Mouse (Mus musculus) MEL (cell line): ENCODE data around the gene Scamp2. TPM values are rescaled to one million over a fixed set of nuclear protein-coding genes. Genes with fewer than 3 reads are reported as not detected.
A peak's percentile ranks its signal among the peaks of the same experiment; 100 is the strongest.

Source experiments
- DNase-seq: peaks from one replicate; pipeline ENCODE4 v3.0.0; 2011; ENCODE audit warnings: low read depth, low spot score
- H3K27ac ChIP-seq: 2 replicates; pipeline ENCODE4 v1.5.1; 2012; ENCODE audit warnings: low read depth, mild to moderate bottlenecking, control low read depth, low read length, moderate library complexity; ENCODE audit not compliant: control insufficient read depth
- H3K27me3 ChIP-seq, 2 experiments: fragments of 150-350 bp in 1 of 2; sonication (generic) in 1 of 2; 2 replicates each; pipeline ENCODE4 v1.6.1; 2012; ENCODE audit warnings: low read length in 2 of 2, mild to moderate bottlenecking in 2 of 2, improper control_type of control experiment in 1 of 2, moderate library complexity in 1 of 2; ENCODE audit not compliant: insufficient read depth in 2 of 2, control insufficient read depth in 1 of 2
- H3K36me3 ChIP-seq, 2 experiments: 2 replicates each; pipeline ENCODE4 v1.6.1; 2012 to 2014; ENCODE audit warnings: low read length in 2 of 2, improper control_type of control experiment in 1 of 2, inconsistent platforms in 1 of 2, mild to moderate bottlenecking in 1 of 2; ENCODE audit not compliant: insufficient read depth in 2 of 2, control insufficient read depth in 1 of 2
- H3K4me1 ChIP-seq, 2 experiments: fragments of 150-350 bp in 1 of 2; sonication (generic) in 1 of 2; 2 replicates each; pipeline ENCODE4 v1.6.1; 2012; ENCODE audit warnings: low read length in 2 of 2, improper control_type of control experiment in 1 of 2, mild to moderate bottlenecking in 1 of 2; ENCODE audit not compliant: insufficient read depth in 2 of 2, control insufficient read depth in 1 of 2
- H3K4me3 ChIP-seq, 2 experiments: fragments of 150-350 bp in 1 of 2; sonication (generic) in 1 of 2; 2 replicates each; pipeline ENCODE4 v1.5.1; 2012; ENCODE audit warnings: low read depth in 2 of 2, low read length in 2 of 2, mild to moderate bottlenecking in 2 of 2, moderate library complexity in 2 of 2, control low read depth in 1 of 2, improper control_type of control experiment in 1 of 2; ENCODE audit not compliant: control insufficient read depth in 1 of 2, insufficient read depth in 1 of 2
- H3K79me2 ChIP-seq: 2 replicates; pipeline ENCODE4 v1.6.1; 2012; ENCODE audit warnings: mild to moderate bottlenecking, low read length, moderate library complexity; ENCODE audit not compliant: control insufficient read depth, poor library complexity, insufficient read depth
- H3K9ac ChIP-seq: 2 replicates; pipeline ENCODE4 v1.6.1; 2012; ENCODE audit warnings: low read depth, mild to moderate bottlenecking, control low read depth, low read length, moderate library complexity; ENCODE audit not compliant: control insufficient read depth, poor library complexity, severe bottlenecking
- H3K9me3 ChIP-seq: fragments of 150-350 bp; sonication (generic); replicated peaks from 2 replicates; pipeline ENCODE4 v1.6.1; 2012; ENCODE audit warnings: mild to moderate bottlenecking, low read length, improper control_type of control experiment, moderate library complexity; ENCODE audit not compliant: insufficient read depth
- CHD1 ChIP-seq: IDR thresholded peaks from 2 replicates; pipeline ENCODE4 v1.6.1; 2012; ENCODE audit warnings: low read depth, mild to moderate bottlenecking, inconsistent platforms, low read length, improper control_type of control experiment
- CHD2 ChIP-seq: IDR thresholded peaks from 2 replicates; pipeline ENCODE4 v1.6.1; 2011; ENCODE audit warnings: low read length, improper control_type of control experiment
- CTCF ChIP-seq, 3 experiments: IDR thresholded peaks in 2 of 3; conservative IDR thresholded peaks in 1 of 3; 2 replicates each; pipeline ENCODE4 v1.5.1; 2011 to 2012; ENCODE audit warnings: low read length in 3 of 3, low read depth in 2 of 3, mild to moderate bottlenecking in 2 of 3, improper control_type of control experiment in 1 of 3, inconsistent platforms in 1 of 3, mixed read lengths in 1 of 3, moderate library complexity in 1 of 3; ENCODE audit not compliant: control insufficient read depth in 1 of 3, insufficient read depth in 1 of 3, poor library complexity in 1 of 3, severe bottlenecking in 1 of 3
- E2F4 ChIP-seq: IDR thresholded peaks from 2 replicates; pipeline ENCODE4 v1.6.1; 2011; ENCODE audit warnings: low read depth, low read length, improper control_type of control experiment, borderline replicate concordance
- ELF1 ChIP-seq: IDR thresholded peaks from 2 replicates; pipeline ENCODE4 v1.6.1; 2014; ENCODE audit warnings: low read depth, mild to moderate bottlenecking, inconsistent platforms, low read length, improper control_type of control experiment, moderate library complexity
- ETS1 ChIP-seq: IDR thresholded peaks from 2 replicates; pipeline ENCODE4 v1.6.1; 2012; ENCODE audit warnings: low read depth, mild to moderate bottlenecking, inconsistent platforms, low read length, improper control_type of control experiment, moderate library complexity
- GABPA ChIP-seq: IDR thresholded peaks from 2 replicates; pipeline ENCODE4 v1.6.1; 2012; ENCODE audit warnings: low read depth, mild to moderate bottlenecking, inconsistent platforms, low read length, improper control_type of control experiment, moderate library complexity
- GATA1 ChIP-seq: IDR thresholded peaks from 2 replicates; pipeline ENCODE4 v1.6.1; 2011; ENCODE audit warnings: low read depth, low read length, improper control_type of control experiment
- JUND ChIP-seq: IDR thresholded peaks from 2 replicates; pipeline ENCODE4 v1.6.1; 2011; ENCODE audit warnings: low read depth, mild to moderate bottlenecking, improper control_type of control experiment, low read length
- KAT2A ChIP-seq: conservative IDR thresholded peaks from 2 replicates; pipeline ENCODE4 v1.6.1; 2012; ENCODE audit warnings: low read depth, low read length, improper control_type of control experiment, inconsistent platforms
- MAFK ChIP-seq: IDR thresholded peaks from 2 replicates; pipeline ENCODE4 v1.6.1; 2011; ENCODE audit warnings: low read depth, mild to moderate bottlenecking, low read length, improper control_type of control experiment, borderline replicate concordance
- MAX ChIP-seq: IDR thresholded peaks from 2 replicates; pipeline ENCODE4 v1.6.1; 2011; ENCODE audit warnings: low read length, improper control_type of control experiment
- MAZ ChIP-seq: IDR thresholded peaks from 2 replicates; pipeline ENCODE4 v1.6.1; 2012; ENCODE audit warnings: low read depth, mild to moderate bottlenecking, inconsistent platforms, low read length, improper control_type of control experiment
- MEF2A ChIP-seq: IDR thresholded peaks from 2 replicates; pipeline ENCODE4 v1.6.1; 2014; ENCODE audit warnings: low read depth, mild to moderate bottlenecking, inconsistent platforms, low read length, improper control_type of control experiment; ENCODE audit not compliant: poor library complexity, insufficient replicate concordance, severe bottlenecking; ENCODE audit errors: extremely low read depth
- MXI1 ChIP-seq: IDR thresholded peaks from 2 replicates; pipeline ENCODE4 v1.6.1; 2011; ENCODE audit warnings: mild to moderate bottlenecking, low read depth, low read length, improper control_type of control experiment
- MYB ChIP-seq: IDR thresholded peaks from 2 replicates; pipeline ENCODE4 v1.6.1; 2011; ENCODE audit warnings: mild to moderate bottlenecking, low read depth, low read length, improper control_type of control experiment
- MYC ChIP-seq: IDR thresholded peaks from 2 replicates; pipeline ENCODE4 v1.6.1; 2011; ENCODE audit warnings: low read depth, mild to moderate bottlenecking, low read length, improper control_type of control experiment, moderate library complexity
- NELFE ChIP-seq: IDR thresholded peaks from 2 replicates; pipeline ENCODE4 v1.6.1; 2011; ENCODE audit warnings: low read depth, low read length, improper control_type of control experiment
- POLR2A ChIP-seq, 2 experiments: IDR thresholded peaks; 2 replicates each; pipeline ENCODE4 v1.6.1; 2011 to 2012; ENCODE audit warnings: low read length in 2 of 2, mild to moderate bottlenecking in 2 of 2, control low read depth in 1 of 2, improper control_type of control experiment in 1 of 2, low read depth in 1 of 2, moderate library complexity in 1 of 2; ENCODE audit not compliant: control insufficient read depth in 1 of 2, insufficient read depth in 1 of 2, poor library complexity in 1 of 2
- POLR2AphosphoS2 ChIP-seq: IDR thresholded peaks from 2 replicates; pipeline ENCODE4 v1.6.1; 2011; ENCODE audit warnings: low read length, improper control_type of control experiment
- RCOR1 ChIP-seq: IDR thresholded peaks from 2 replicates; pipeline ENCODE4 v1.6.1; 2012; ENCODE audit warnings: low read depth, mild to moderate bottlenecking, inconsistent platforms, low read length, improper control_type of control experiment
- SIN3A ChIP-seq: IDR thresholded peaks from 2 replicates; pipeline ENCODE4 v1.6.1; 2012; ENCODE audit warnings: low read length, improper control_type of control experiment, inconsistent platforms
- SMC3 ChIP-seq: IDR thresholded peaks from 2 replicates; pipeline ENCODE4 v1.6.1; 2011; ENCODE audit warnings: low read depth, low read length, improper control_type of control experiment
- TAL1 ChIP-seq: IDR thresholded peaks from 2 replicates; pipeline ENCODE4 v1.6.1; 2012; ENCODE audit warnings: mild to moderate bottlenecking, inconsistent platforms, low read length, moderate library complexity, mixed read lengths
- TBP ChIP-seq: IDR thresholded peaks from 2 replicates; pipeline ENCODE4 v1.8.0; 2011; ENCODE audit warnings: low read depth, low read length, improper control_type of control experiment
- UBTF ChIP-seq: IDR thresholded peaks from 2 replicates; pipeline ENCODE4 v1.6.1; 2012; ENCODE audit warnings: low read depth, mild to moderate bottlenecking, inconsistent platforms, low read length, improper control_type of control experiment, moderate library complexity, borderline replicate concordance; ENCODE audit not compliant: insufficient read depth
- USF1 ChIP-seq: IDR thresholded peaks from 2 replicates; pipeline ENCODE4 v1.6.1; 2014; ENCODE audit warnings: low read depth, mild to moderate bottlenecking, inconsistent platforms, low read length, improper control_type of control experiment, moderate library complexity
- USF2 ChIP-seq, 2 experiments: IDR thresholded peaks; 2 replicates each; pipeline ENCODE4 v1.6.1; 2011 to 2012; ENCODE audit warnings: improper control_type of control experiment in 2 of 2, low read length in 2 of 2, borderline replicate concordance in 1 of 2, inconsistent platforms in 1 of 2, low read depth in 1 of 2, mild to moderate bottlenecking in 1 of 2; ENCODE audit not compliant: insufficient read depth in 1 of 2
- ZMIZ1 ChIP-seq: IDR thresholded peaks from 2 replicates; pipeline ENCODE4 v1.6.1; 2012; ENCODE audit warnings: low read depth, mild to moderate bottlenecking, inconsistent platforms, low read length, improper control_type of control experiment, moderate library complexity
- polyA plus RNA-seq, 2 experiments: library from polyadenylated mRNA; stranded (reverse) in 1 of 2; unstranded in 1 of 2; fragments of >175 nt in 1 of 2; fragments of >200 nt in 1 of 2; gene quantifications; 2 replicates each; pipeline versions ENCODE4 v1.2.1 to v1.2.4; 2012; ENCODE audit warnings: low replicate concordance in 2 of 2, low read depth in 1 of 2; ENCODE audit not compliant: insufficient read length in 2 of 2, insufficient read depth in 1 of 2, missing spikeins in 1 of 2
- total RNA-seq: library from RNA; depleted of rRNA; stranded (reverse); fragments of 300-350 nt; gene quantifications from 2 replicates; pipeline ENCODE4 v1.2.3, GENCODE M21; 2012

The Scamp2 gene
- total and polyA plus RNA-seq, 3 experiments = 35.4 to 51.4 TPM; not detected in 1

GRCm38 (mm10) chr9:57553119-57553518 is 7.6 kb upstream of the Scamp2 start:
- no peaks in the 10 kb centered on the region for H3K27me3 ChIP-seq
- H3K36me3 ChIP-seq = peaks cover 0 to 4% of the 10 kb centered on the region in 2 experiments; a peak in 2 of 4 replicates
- no peaks in the 10 kb centered on the region; the same call in 1 of the 2 replicates for H3K79me2 ChIP-seq
- DNase-seq = no peak
- TF ChIP-seq POLR2AphosphoS2 (no peak), MYB (no peak), NELFE (no peak), JUND (no peak), MXI1 (no peak), POLR2A (IDR thresholded peaks at IDR 0.05; ENCODE audit: control insufficient read depth in 1 of 2, insufficient read depth in 1 of 2, low read depth in 1 of 2, low read length in 2 of 2, poor library complexity in 1 of 2) (no peak), MAFK (no peak), GABPA (no peak), TBP (no peak), MYC (no peak), MEF2A (no peak), MAZ (no peak), CTCF (IDR thresholded peaks at IDR 0.05 in 2 of 3, conservative IDR thresholded peaks at IDR 0.05 in 1 of 3; ENCODE audit: control insufficient read depth in 1 of 3, insufficient read depth in 1 of 3, low read depth in 2 of 3, low read length in 3 of 3, poor library complexity in 1 of 3, severe bottlenecking in 1 of 3) (no peak), E2F4 (no peak), USF1 (no peak), MAX (no peak)
- H3K9ac ChIP-seq = no peak overlapping the region
- no peaks in the 10 kb centered on the region for H3K9me3 ChIP-seq
- H3K4me1 ChIP-seq = peaks cover 0 to 8% of the 10 kb centered on the region in 2 experiments; a peak in 2 of 4 replicates
- peak overlapping the region in 1 of 2 experiments; percentile 93; a peak in 2 of 4 replicates for H3K4me3 ChIP-seq
- no peak overlapping the region for H3K27ac ChIP-seq

GRCm38 (mm10) chr9:57554753-57555152 is 6.0 kb upstream of the Scamp2 start:
- TF ChIP-seq POLR2AphosphoS2 (no peak), USF1 (no peak), CHD1 (no peak), USF2 (IDR thresholded peaks at IDR 0.05; ENCODE audit: borderline replicate concordance in 1 of 2, insufficient read depth in 1 of 2, low read depth in 1 of 2, low read length in 2 of 2) (no peak), NELFE (no peak), ZMIZ1 (no peak), KAT2A (no peak), GABPA (no peak), ELF1 (no peak), ETS1 (no peak), SMC3 (no peak), TAL1 (no peak), MXI1 (no peak), CHD2 (no peak), UBTF (no peak), GATA1 (no peak), SIN3A (no peak), RCOR1 (no peak), MYC (no peak), MAX (no peak)

More at GRCm38 (mm10) chr9:57554753-57555152, 6.0 kb upstream of the Scamp2 start:
- Histone ChIP-seq H3K36me3 (peaks cover 0 to 6% of the 10 kb centered on the region in 2 experiments; a peak in 2 of 4 replicates), H3K4me1 (peaks cover 0 to 11% of the 10 kb centered on the region in 2 experiments; a peak in 2 of 4 replicates), H3K27ac (no peak overlapping the region), H3K27me3 (no peaks in the 10 kb centered on the region), H3K4me3 (no peak overlapping the region), H3K79me2 (no peaks in the 10 kb centered on the region; the same call in 1 of the 2 replicates), H3K9ac (no peak overlapping the region), H3K9me3 (no peaks in the 10 kb centered on the region)
- no peak for DNase-seq
